Mouse (Mus musculus) cerebellum, adult 9-10 months (tissue): ENCODE data around the gene Ankrd44.
A peak's percentile ranks its signal among the peaks of the same experiment; 100 is the strongest.
"Not testable (repeated sequence)": the region's sequence is repeated elsewhere in the genome, so short reads cannot be mapped to it uniquely, and the experiment has no call there.

ENCODE experiments used
- DNase-seq: peaks from one replicate; pipeline ENCODE4 v3.0.0; 2022

The Ankrd44 gene

DNA sequence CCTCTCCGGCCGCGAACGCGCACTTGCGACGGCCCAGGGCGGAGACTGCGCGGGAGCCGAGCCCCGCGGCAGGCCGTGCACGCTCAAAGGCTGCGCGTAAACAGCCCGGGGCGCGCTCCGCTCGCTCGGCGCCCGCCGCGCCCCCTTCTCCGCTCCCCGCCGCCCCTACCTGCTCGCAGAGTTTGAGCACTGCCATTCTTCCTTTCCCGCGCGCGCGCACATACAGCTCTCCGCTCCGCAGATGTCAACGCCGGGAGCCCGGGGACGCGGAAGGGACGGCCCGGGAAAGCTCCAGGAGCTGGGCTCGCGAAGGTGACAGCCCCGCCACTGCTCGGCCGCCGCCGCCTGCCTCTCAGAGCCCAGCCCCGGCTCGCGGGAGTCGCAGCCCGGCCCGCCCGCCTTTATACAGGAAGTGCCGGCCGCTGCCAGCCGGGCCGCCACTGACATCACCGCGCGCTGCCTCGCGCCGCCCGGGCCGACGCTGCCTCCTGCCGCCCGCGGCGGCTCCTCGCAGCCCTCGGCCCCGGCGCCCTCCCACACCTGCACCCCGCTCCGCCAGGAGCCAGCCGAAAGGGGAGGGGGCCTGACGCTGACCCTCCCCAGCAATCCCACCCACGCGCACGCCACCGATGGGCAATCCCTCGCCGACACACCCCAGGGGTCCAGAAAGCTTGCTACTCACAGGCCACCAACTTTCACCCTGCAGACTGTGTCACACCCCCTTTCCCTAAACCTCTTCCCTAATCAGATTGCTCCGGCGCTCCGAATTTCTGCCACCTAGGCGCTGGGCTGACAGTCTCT lies at the start of gene Ankrd44:
Gene Ankrd44, minus strand, starts transcription at position 417 of the 801 bp plus-strand sequence.
- peak; percentile 74 for DNase-seq

- no peak for DNase-seq
These were observed 45.7 kb upstream of the Ankrd44 start for GRCm38 (mm10) chr1:54971687-54972404.

- no peak for DNase-seq
These were observed 40.7 kb upstream of the Ankrd44 start for GRCm38 (mm10) chr1:54966858-54967257.

GRCm38 (mm10) chr1:54965159-54965995 lies 39.2 kb upstream of the Ankrd44 start:
- DNase-seq, result no peak

DNA sequence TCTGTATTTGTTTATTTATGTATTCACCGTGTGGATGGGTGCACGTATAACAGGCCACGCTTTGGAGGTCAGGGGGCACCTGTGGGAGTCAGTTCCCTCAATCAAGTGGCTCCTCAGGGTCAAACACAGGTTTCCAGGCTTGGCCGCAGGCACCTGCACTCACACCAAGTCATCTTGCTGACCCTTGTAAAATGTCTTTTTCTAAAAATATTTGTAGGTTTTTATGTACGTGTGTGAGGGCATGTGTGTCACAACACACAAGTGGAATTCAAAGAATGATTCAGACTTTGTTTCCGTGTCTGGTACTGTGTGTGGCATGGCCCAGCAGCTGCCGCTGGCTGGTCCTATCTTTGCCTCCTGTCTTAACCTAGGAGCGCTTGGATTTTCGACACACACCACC lies 35.5 kb upstream of the Ankrd44 start:
- no peak for DNase-seq

- no peak for DNase-seq
These were observed 34.5 kb upstream of the Ankrd44 start for GRCm38 (mm10) chr1:54960613-54961165.

- DNase-seq, result peak; percentile 11
These were observed 32.3 kb upstream of the Ankrd44 start for GRCm38 (mm10) chr1:54958525-54958924.

DNA sequence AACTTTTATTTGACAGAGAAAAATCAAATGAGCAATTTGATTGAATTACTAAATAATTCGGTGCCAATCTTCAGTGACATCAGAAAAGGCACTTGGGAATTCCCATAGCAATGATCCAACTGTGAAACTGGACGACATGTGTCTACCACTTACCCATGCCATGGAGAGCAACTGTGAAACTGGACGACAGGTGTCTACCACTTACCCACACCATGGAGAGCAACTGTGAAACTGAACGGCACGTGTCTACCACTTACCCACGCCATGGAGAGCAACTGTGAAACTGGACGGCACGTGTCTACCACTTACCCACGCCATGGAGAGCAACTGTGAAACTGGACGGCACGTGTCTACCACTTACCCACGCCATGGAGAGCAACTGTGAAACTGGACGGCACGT lies 30.8 kb upstream of the Ankrd44 start:
- DNase-seq, result not testable (repeated sequence)

- no peak for DNase-seq
These were observed 28.7 kb upstream of the Ankrd44 start for GRCm38 (mm10) chr1:54954856-54955255.

DNA sequence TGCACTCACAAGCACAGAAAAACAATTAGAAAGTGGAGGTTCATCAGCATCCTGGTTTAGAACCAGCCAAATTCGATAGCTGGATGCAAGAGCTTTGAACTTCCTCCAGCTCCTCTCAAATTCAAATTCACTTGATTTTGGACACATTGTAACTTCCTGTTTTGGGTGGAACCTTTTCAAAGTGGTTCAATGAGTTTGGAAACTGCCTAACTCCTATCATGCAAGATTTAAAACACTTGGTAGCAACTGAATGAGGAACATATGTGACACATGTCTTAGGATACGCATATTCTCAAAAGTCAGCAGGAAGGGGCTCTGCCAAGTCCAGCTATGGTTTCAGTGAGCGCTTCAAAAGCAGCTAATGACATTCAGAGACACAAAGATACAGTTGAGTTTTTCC lies 18.5 kb upstream of the Ankrd44 start:
- no peak for DNase-seq

DNA sequence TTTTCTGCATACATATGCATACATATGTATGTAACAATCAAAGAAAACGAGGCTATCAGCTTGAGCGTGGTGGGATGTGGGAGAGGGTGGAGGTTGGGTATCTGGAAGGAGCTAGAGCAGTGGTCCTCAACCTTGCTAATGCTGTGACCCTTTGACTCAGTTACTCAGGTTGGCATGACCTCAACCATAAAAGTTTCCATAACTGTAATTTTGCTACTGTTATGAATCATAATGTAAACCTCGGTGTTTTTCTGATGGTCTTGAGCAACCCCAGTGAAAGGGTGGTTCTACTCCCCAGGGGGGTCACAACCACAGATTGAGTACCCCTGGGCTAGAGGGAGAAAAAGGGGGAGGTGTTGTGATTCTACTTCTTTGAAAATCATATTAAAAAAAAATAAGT lies 9.3 kb upstream of the Ankrd44 start:
- no peak for DNase-seq

DNA sequence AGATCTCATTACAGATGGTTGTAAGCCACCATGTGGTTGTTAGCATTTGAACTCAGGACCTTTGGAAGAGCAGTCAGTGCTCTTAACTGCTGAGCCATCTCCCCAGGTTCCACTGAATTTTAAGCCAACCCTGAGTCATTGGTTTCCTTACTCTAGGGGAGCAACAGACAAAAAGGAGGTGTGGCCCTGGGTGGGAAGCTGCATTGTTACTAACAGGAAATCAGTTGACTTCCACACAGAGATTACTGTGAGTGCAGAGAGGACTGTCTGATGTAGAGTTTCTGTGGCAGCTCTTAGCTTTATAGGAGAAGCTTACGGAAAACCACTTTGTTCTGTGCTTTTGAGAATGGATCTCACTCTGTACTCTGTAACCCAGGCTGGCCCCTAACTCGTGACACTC lies 8.7 kb upstream of the Ankrd44 start:
- DNase-seq, result no peak

- DNase-seq, result no peak
These were observed 7.5 kb upstream of the Ankrd44 start for GRCm38 (mm10) chr1:54933646-54934045.

DNA sequence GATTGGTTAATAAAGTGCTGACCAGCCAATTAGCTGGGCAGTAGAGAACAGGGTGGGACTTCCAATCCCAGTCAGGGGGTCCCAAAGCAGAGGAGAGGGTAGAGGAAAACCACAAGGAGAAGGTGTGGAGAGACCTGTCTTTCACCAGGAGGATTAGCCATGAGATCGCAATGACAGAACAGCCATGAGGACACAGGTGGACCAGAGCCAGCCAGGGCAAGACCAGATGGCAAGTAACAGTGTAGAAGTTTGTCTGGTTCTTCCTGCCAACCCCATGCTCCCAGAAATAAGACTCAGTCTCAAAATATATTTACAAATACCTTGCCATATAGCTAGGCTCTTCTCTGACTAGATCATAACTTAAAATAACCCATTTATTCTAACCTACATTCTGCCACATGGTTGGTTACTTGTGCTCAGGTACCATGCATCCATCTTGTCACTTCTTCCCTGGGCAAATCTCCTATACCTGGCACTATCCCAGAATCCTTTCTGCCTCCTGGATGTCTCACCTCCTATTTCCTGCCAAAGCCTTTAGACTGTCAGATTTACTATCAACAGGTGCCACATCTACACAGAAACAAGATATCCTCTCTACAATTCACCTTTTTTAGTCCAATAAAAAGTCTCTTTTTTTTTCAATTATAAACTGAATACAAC lies 6.4 kb upstream of the Ankrd44 start:
- DNase-seq, result peak; percentile 75

- DNase-seq, result no peak
These were observed 5.0 kb upstream of the Ankrd44 start for GRCm38 (mm10) chr1:54931231-54931630.

- no peak for DNase-seq
These were observed 4.5 kb upstream of the Ankrd44 start for GRCm38 (mm10) chr1:54930670-54931200.

GRCm38 (mm10) chr1:54925451-54925934 lies 694 bp downstream of the Ankrd44 start:
- peak; percentile 35 for DNase-seq

DNA sequence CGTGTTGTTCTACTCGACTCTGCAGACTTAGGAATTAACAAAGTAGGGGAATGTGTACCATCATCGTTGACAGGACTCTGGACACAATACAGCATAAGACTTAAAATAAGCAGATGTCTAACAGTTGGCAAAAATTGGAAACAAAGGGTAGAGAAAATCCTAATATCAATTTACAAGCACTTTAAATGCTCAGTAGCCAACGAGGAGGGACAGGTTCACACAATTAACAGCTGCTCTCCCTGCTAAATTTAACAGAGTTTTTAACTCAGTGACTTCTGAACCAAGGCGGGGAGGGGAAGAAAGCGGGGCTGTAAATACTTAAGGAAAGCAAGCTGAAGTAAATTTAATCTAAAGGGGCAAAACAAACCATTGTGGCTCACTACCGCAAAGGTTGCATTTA lies 1.4 kb downstream of the Ankrd44 start:
- no peak for DNase-seq

- DNase-seq, result no peak
These were observed 1.9 kb downstream of the Ankrd44 start for GRCm38 (mm10) chr1:54924309-54924685.

DNA sequence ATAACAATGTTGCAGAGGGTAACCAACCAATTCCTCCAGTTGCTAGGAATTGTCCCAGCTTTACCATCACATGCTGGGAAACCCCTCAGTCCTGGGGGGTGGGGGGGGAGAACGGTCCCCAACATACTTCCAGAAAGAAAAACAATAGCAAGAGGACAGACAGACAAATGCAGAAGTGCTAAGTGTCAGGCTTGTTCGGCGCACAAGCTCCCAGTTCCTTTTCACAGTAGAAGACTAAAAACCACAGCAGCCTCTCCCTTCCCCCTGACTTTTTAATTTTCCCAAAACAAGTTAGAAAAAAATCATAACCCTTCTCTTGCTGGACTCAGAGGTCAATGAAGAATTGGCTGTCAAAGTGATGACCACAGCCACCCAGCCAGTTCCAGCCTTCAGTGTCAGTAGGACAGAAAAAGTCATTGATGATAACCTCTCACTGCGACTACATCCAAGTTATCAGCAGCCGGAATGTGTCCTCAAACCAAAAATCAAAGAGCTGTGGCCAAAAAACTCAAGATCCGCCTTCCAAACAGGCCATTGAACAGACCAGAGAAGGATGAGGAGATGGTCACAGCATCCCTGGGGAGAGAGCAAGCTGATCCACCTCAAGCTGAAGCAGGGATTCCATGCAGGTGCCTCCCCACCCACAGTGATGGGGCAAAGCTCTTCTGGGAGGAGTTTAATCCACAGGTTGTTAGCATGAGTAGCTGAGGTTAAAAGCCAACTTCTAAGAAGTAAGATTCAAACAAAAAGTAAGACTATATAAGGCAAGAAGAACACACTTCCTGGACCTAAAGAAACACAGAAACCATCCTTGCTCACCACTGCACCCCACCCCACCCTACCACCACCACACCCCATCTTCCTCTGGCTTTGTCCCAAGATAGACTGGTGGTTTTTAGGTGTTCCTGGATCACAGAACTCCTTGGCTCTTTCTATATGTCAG lies 2.5 kb downstream of the Ankrd44 start:
- no peak for DNase-seq

GRCm38 (mm10) chr1:54922707-54923106 lies 3.5 kb downstream of the Ankrd44 start:
- peak; percentile 94 for DNase-seq
